Mouse (Mus musculus): Measurements from ENCODE around the gene Nell2.

DNA sequence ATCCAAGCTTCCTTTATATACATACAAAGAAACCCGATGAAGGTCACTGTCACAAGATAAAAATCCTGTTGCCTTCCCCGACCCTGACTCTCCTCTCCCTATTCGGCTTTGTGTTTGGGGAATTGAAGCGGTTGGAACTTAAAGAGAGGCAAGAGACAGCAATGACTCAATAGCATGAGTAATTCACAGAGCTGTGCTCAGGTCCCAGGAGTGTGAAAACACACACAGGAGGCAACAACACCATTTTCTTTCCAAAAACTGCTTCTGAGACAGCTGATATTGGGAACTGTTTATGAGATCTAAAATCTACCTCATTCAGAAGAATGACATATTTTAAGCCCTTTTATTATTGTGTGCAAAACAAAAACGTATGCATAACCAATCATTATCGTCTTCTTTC, 41.2 kb upstream of the Nell2 start:
- TF ChIP-seq EP300 (IDR thresholded peaks at IDR 0.05; ENCODE audit: low read depth), result no peak
- no peak for TF ChIP-seq CTCF (IDR thresholded peaks at IDR 0.05; ENCODE audit: low read depth)

All from heart, postnatal 0 days (tissue).